Mouse (Mus musculus) G1E (cell line): ENCODE measurements around the gene Gm17651.

Experiments used
- CTCF ChIP-seq: IDR thresholded peaks from 2 replicates; pipeline ENCODE4 v1.5.1; 2012; ENCODE audit warnings: low read depth, low read length, inconsistent platforms, mixed read lengths
- GATA1 ChIP-seq: IDR thresholded peaks from 2 replicates; pipeline ENCODE4 v1.6.1; 2012; ENCODE audit warnings: borderline replicate concordance, low read length, inconsistent platforms, mixed read lengths
- GATA2 ChIP-seq: IDR thresholded peaks from 2 replicates; pipeline ENCODE4 v1.6.1; 2012; ENCODE audit warnings: low read depth, low read length, inconsistent platforms, borderline replicate concordance
- POLR2AphosphoS5 ChIP-seq: IDR thresholded peaks from 2 replicates; pipeline ENCODE4 v1.6.1; 2012; ENCODE audit warnings: low read depth, low read length, inconsistent platforms; ENCODE audit not compliant: insufficient replicate concordance
- TAL1 ChIP-seq: conservative IDR thresholded peaks from 2 replicates; pipeline ENCODE4 v1.6.1; 2012; ENCODE audit warnings: low read depth, low read length, inconsistent platforms, mixed read lengths

DNA sequence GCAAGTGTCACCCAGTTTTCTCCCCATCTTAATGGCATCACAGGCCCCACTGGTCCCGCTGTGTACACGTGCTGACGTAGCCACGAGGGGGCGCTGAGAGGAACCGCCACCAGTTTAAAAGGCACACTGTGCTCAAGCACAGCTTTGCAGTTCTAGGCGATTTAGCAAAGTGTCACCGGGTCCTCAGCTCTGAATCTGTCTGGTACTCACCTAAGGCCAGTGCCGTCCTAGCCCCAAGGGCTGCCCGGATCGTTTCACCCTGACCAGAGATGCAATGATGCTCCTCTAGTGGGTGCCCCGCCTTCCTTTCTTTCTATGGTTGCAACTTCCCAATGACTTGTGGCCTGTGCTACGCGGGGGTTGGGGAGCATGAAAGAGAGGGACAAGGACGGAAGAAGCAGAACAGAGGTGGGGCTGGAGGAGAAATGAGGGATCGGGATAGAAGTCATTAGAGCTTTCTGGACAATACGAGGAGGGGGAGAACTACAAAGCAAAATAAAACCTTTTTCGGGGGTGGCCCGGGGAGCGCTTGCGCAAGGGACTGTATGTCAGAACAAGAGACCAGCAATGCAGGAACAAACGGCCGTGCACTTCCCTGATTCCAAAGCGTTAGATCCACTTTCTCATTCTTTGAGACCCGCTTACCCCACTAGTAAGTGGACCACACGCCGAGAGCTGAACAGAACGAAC, 6.3 kb upstream of the Gm17651 start:
- no peak for TF ChIP-seq POLR2AphosphoS5
- TF ChIP-seq GATA1 = no peak
- 0 out of 2 replicates have a peak, but pooled peaks have one; percentile 11 for TF ChIP-seq CTCF
- no peak for TF ChIP-seq TAL1
- no peak for TF ChIP-seq GATA2
